Comparison of ENCODE assay signal across 8 mouse cellular contexts in genomic region chr10:75764519-75765473, GRCm38 (mm10). TPM values are rescaled to one million over a fixed set of nuclear protein-coding genes. Genes with fewer than 3 reads are reported as not detected.
A peak's percentile ranks its signal among the peaks of the same experiment; 100 is the strongest.
DNase-seq lines count a peak whose midpoint lies in the region; ATAC-seq and TF ChIP-seq lines count a peak whose summit lies in the region.

No protein-coding gene starts in this region.

- TF ChIP-seq CTCF in lung, adult 2 months (IDR thresholded peaks at IDR 0.05; ENCODE audit: insufficient read depth, low read length), result peak; percentile 34; the same call in 1 of the 2 replicates

- no peak for ATAC-seq in embryonic facial prominence, embryonic 12.5 days (ENCODE audit: insufficient number of reproducible peaks, insufficient read depth, low FRiP score, low TSS enrichment)
- ATAC-seq in neural tube, embryonic 14.5 days (ENCODE audit: low read depth), result peak; percentile 17

- no peak for TF ChIP-seq POLR2A in lung, adult 2 months (IDR thresholded peaks at IDR 0.05; ENCODE audit: borderline replicate concordance, extremely low read depth, low read depth, low read length)

- H3K27me3 ChIP-seq in embryonic facial prominence, embryonic 12.5 days, result no peaks in the 10 kb centered on the region
- no peaks in the 10 kb centered on the region for H3K27me3 ChIP-seq in heart, embryonic 10.5 days (ENCODE audit: insufficient read depth, poor library complexity, severe bottlenecking)
- no peaks in the 10 kb centered on the region for H3K27me3 ChIP-seq in neural tube, embryonic 14.5 days (ENCODE audit: control insufficient read depth, insufficient read depth, low read length)

- H3K27ac ChIP-seq in ES-E14 (ENCODE audit: insufficient read depth, low read depth, low read length, poor library complexity, severe bottlenecking), result peak overlapping the region; percentile 13
- no peak overlapping the region for H3K27ac ChIP-seq in embryonic facial prominence, embryonic 12.5 days
- H3K27ac ChIP-seq in heart, embryonic 10.5 days, result peak overlapping the region; percentile 91
- peak overlapping the region; percentile 25; the same call in 1 of the 2 replicates for H3K27ac ChIP-seq in neural tube, embryonic 14.5 days (ENCODE audit: low read depth, low read length)

- peaks cover 6% of the 10 kb centered on the region for H3K36me3 ChIP-seq in ES-E14 (ENCODE audit: control insufficient read depth, insufficient read depth, low read length, poor library complexity, severe bottlenecking)
- H3K36me3 ChIP-seq in embryonic facial prominence, embryonic 12.5 days, result peaks cover 7% of the 10 kb centered on the region; the same call in 1 of the 2 replicates
- H3K36me3 ChIP-seq in heart, embryonic 10.5 days, result peaks cover 16% of the 10 kb centered on the region
- no peaks in the 10 kb centered on the region for H3K36me3 ChIP-seq in neural tube, embryonic 14.5 days (ENCODE audit: control insufficient read depth, insufficient read depth, low read length)

- DNase-seq in ES-E14 (ENCODE audit: low read depth, low spot score), result peak; percentile 89
- DNase-seq in adrenal gland, postnatal 25 days, result peak; percentile 58
- peak; percentile 92 for DNase-seq in heart, embryonic 10.5 days (ENCODE audit: low spot score)
- peak; percentile 81 for DNase-seq in kidney, adult 9 months
- DNase-seq in lung, adult 2 months, result peak; percentile 47
- peak; percentile 87 for DNase-seq in thymus, postnatal 4 days

- no peaks in the 10 kb centered on the region for H3K9me3 ChIP-seq in ES-E14 (ENCODE audit: control insufficient read depth, insufficient read depth, low read depth, low read length)
- no peaks in the 10 kb centered on the region for H3K9me3 ChIP-seq in embryonic facial prominence, embryonic 12.5 days
- no peaks in the 10 kb centered on the region for H3K9me3 ChIP-seq in heart, embryonic 10.5 days
- H3K9me3 ChIP-seq in neural tube, embryonic 14.5 days (ENCODE audit: control insufficient read depth, low read length), result no peaks in the 10 kb centered on the region

- H3K4me1 ChIP-seq in ES-E14 (ENCODE audit: control insufficient read depth in 2 of 2, insufficient read depth in 2 of 2, low read length in 2 of 2, poor library complexity in 1 of 2), result peaks cover 0 to 3% of the 10 kb centered on the region in 2 experiments; a peak in 1 of 4 replicates
- H3K4me1 ChIP-seq in embryonic facial prominence, embryonic 12.5 days, result 0 out of 2 replicates have a peak, but pooled peaks cover 9% of the 10 kb centered on the region
- H3K4me1 ChIP-seq in heart, embryonic 10.5 days, result peaks cover 14% of the 10 kb centered on the region; the same call in 1 of the 2 replicates
- H3K4me1 ChIP-seq in lung, adult 2 months (ENCODE audit: control insufficient read depth, insufficient read depth, low read length), result 0 out of 2 replicates have a peak, but pooled peaks cover 4% of the 10 kb centered on the region
- peaks cover 9% of the 10 kb centered on the region for H3K4me1 ChIP-seq in neural tube, embryonic 14.5 days (ENCODE audit: control insufficient read depth, insufficient read depth, low read length)

- peak overlapping the region; percentile 73 for H3K4me2 ChIP-seq in embryonic facial prominence, embryonic 12.5 days (replicated peaks)
- H3K4me2 ChIP-seq in neural tube, embryonic 14.5 days (ENCODE audit: low read depth, low read length), result peak overlapping the region; percentile 87

- WGBS in embryonic facial prominence, embryonic 12.5 days, result 2% methylated on average over 27 of the region's 27 CpGs
- WGBS in heart, embryonic 10.5 days, result under 1% methylated on average over 27 of the region's 27 CpGs
- WGBS in lung, adult 2 months, result under 1% methylated on average over 27 of the region's 27 CpGs
- 2% methylated on average over 27 of the region's 27 CpGs for WGBS in neural tube, embryonic 14.5 days

- H3K9ac ChIP-seq in ES-E14 (ENCODE audit: insufficient read depth, low read depth, low read length, poor library complexity, severe bottlenecking), result peak overlapping the region; percentile 80
- H3K9ac ChIP-seq in embryonic facial prominence, embryonic 12.5 days, result peak overlapping the region; percentile 37; the same call in 1 of the 2 replicates
- peak overlapping the region; percentile 35; the same call in 1 of the 2 replicates for H3K9ac ChIP-seq in neural tube, embryonic 14.5 days (replicated peaks; ENCODE audit: low read depth, low read length)

- in situ Hi-C loops in ES-E14 (cut with MboI; ENCODE audit: low sequenced_read_pairs in 2 of 2, unreplicated experiment in 2 of 2), result no loop called here

- H3K4me3 ChIP-seq in ES-E14 (ENCODE audit: insufficient read depth in 1 of 2, low read depth in 1 of 2, low read length in 2 of 2, poor library complexity in 1 of 2, severe bottlenecking in 1 of 2), result peak overlapping the region; percentile 83 to 99
- H3K4me3 ChIP-seq in embryonic facial prominence, embryonic 12.5 days, result peak overlapping the region; percentile 88
- peak overlapping the region; percentile 94 for H3K4me3 ChIP-seq in heart, embryonic 10.5 days
- H3K4me3 ChIP-seq in lung, adult 2 months (replicated peaks; ENCODE audit: extremely low read depth, low read depth, low read length), result peak overlapping the region; percentile 85
- H3K4me3 ChIP-seq in neural tube, embryonic 14.5 days (ENCODE audit: low read depth, low read length), result peak overlapping the region; percentile 80

TF ChIP-seq in ES-E14, 5 proteins besides CTCF, POLR2A, EP300 and RAD21:
- TF ChIP-seq ZNF384 (IDR thresholded peaks at IDR 0.05; ENCODE audit: low read depth, low read length) (peak; percentile 79), CHD2 (IDR thresholded peaks at IDR 0.05; ENCODE audit: low read depth, low read length) (no peak)

RNA-seq across cellular contexts. Expression of gene Cabin1, which starts 0.7 kb away (rescaled TPM):
- total RNA-seq in ES-E14 (2012; rRNA removed), result 59.0 and 73.4 TPM in 2 replicates
- 34.3 and 40.7 TPM in 2 replicates for total RNA-seq in adrenal gland, postnatal 25 days (2021)
- polyA plus RNA-seq in embryonic facial prominence, embryonic 12.5 days (2016; fragmentation: Nextera tagmentation; extraction: Ambion mirVana), result 34.7 and 36.0 TPM in 2 replicates
- 20.0 and 24.0 TPM in 2 replicates for polyA plus RNA-seq in heart, embryonic 10.5 days (2016; fragmentation: Nextera tagmentation; extraction: Ambion mirVana)
- polyA plus RNA-seq in lung, adult 2 months (2012; rRNA removed), result 53.6 and 65.0 TPM in 2 replicates
- polyA plus RNA-seq in neural tube, embryonic 14.5 days (2014; fragmentation: Nextera tagmentation; extraction: Ambion mirVana), result 34.2 and 39.9 TPM in 2 replicates

RNA-seq across cellular contexts. Expression of gene Ddt, which starts 8.4 kb away (rescaled TPM):
- total RNA-seq in ES-E14 (2012; rRNA removed), result 79.3 and 84.4 TPM in 2 replicates
- 142 and 159 TPM in 2 replicates for total RNA-seq in adrenal gland, postnatal 25 days (2021)
- polyA plus RNA-seq in embryonic facial prominence, embryonic 12.5 days (2016; fragmentation: Nextera tagmentation; extraction: Ambion mirVana), result 92.2 and 95.4 TPM in 2 replicates
- 51.9 and 108 TPM in 2 replicates for polyA plus RNA-seq in heart, embryonic 10.5 days (2016; fragmentation: Nextera tagmentation; extraction: Ambion mirVana)
- 59.7 and 65.3 TPM in 2 replicates for polyA plus RNA-seq in lung, adult 2 months (2012; rRNA removed)
- polyA plus RNA-seq in neural tube, embryonic 14.5 days (2014; fragmentation: Nextera tagmentation; extraction: Ambion mirVana), result 102 and 104 TPM in 2 replicates

RNA-seq across cellular contexts. Expression of gene Gm20441, which starts 16.0 kb away (rescaled TPM):
- not detected in 2 replicates for total RNA-seq in ES-E14 (2012; rRNA removed)
- not detected in 2 replicates for total RNA-seq in adrenal gland, postnatal 25 days (2021)
- polyA plus RNA-seq in embryonic facial prominence, embryonic 12.5 days (2016; fragmentation: Nextera tagmentation; extraction: Ambion mirVana), result not detected in 2 replicates
- not detected in 2 replicates for polyA plus RNA-seq in heart, embryonic 10.5 days (2016; fragmentation: Nextera tagmentation; extraction: Ambion mirVana)
- not detected in 2 replicates for polyA plus RNA-seq in lung, adult 2 months (2012; rRNA removed)
- polyA plus RNA-seq in neural tube, embryonic 14.5 days (2014; fragmentation: Nextera tagmentation; extraction: Ambion mirVana), result not detected in 2 replicates

RNA-seq across cellular contexts. Expression of gene Gstt3, which starts 16.4 kb away (rescaled TPM):
- 3.4 and 4.4 TPM in 2 replicates for total RNA-seq in ES-E14 (2012; rRNA removed)
- total RNA-seq in adrenal gland, postnatal 25 days (2021), result 21.4 and 24.9 TPM in 2 replicates
- 9.7 and 10.4 TPM in 2 replicates for polyA plus RNA-seq in embryonic facial prominence, embryonic 12.5 days (2016; fragmentation: Nextera tagmentation; extraction: Ambion mirVana)
- polyA plus RNA-seq in heart, embryonic 10.5 days (2016; fragmentation: Nextera tagmentation; extraction: Ambion mirVana), result 2.6 and 4.2 TPM in 2 replicates
- 47.8 and 63.7 TPM in 2 replicates for polyA plus RNA-seq in lung, adult 2 months (2012; rRNA removed)
- polyA plus RNA-seq in neural tube, embryonic 14.5 days (2014; fragmentation: Nextera tagmentation; extraction: Ambion mirVana), result 0.94 TPM in 1 of 2 replicates, not detected in the other

RNA-seq across cellular contexts. Expression of gene Gstt1, which starts 33.6 kb away (rescaled TPM):
- total RNA-seq in ES-E14 (2012; rRNA removed), result 5.8 and 10.7 TPM in 2 replicates
- 33.4 and 39.2 TPM in 2 replicates for total RNA-seq in adrenal gland, postnatal 25 days (2021)
- 11.0 TPM in 2 replicates for polyA plus RNA-seq in embryonic facial prominence, embryonic 12.5 days (2016; fragmentation: Nextera tagmentation; extraction: Ambion mirVana)
- polyA plus RNA-seq in heart, embryonic 10.5 days (2016; fragmentation: Nextera tagmentation; extraction: Ambion mirVana), result 5.1 and 17.3 TPM in 2 replicates
- polyA plus RNA-seq in lung, adult 2 months (2012; rRNA removed), result 163 and 178 TPM in 2 replicates
- polyA plus RNA-seq in neural tube, embryonic 14.5 days (2014; fragmentation: Nextera tagmentation; extraction: Ambion mirVana), result 8.8 and 11.2 TPM in 2 replicates
